Mouse (Mus musculus): ENCODE measurements around the gene Olfr484. TPM values are rescaled to one million over a fixed set of nuclear protein-coding genes. Genes with fewer than 3 reads are reported as not detected.

Olfr484 gene
- polyA plus RNA-seq (2015; fragmentation: Nextera tagmentation; extraction: Ambion mirVana), result not detected in 2 replicates

DNA sequence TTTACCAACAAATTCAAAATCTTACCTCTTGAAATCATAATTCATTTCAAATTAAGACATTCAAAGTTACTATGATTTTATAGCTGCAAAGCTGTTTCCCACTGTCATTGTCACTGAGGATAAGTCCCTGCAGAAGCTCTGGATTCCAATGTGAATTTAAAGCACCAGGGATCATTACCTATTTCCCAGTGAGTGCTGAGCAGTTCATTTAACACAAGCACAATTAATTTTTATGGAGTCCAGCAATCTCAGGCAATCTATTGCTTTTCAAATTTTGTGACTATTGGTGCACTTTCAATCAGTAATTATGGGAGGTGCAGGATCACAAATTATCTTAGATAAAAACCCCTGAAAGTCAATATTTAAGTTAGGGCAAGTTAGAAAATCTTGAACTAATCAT, at the start of gene Olfr484:
TSS of gene Olfr484 (minus strand) at position 101 of the 400 bp plus-strand sequence.

DNA sequence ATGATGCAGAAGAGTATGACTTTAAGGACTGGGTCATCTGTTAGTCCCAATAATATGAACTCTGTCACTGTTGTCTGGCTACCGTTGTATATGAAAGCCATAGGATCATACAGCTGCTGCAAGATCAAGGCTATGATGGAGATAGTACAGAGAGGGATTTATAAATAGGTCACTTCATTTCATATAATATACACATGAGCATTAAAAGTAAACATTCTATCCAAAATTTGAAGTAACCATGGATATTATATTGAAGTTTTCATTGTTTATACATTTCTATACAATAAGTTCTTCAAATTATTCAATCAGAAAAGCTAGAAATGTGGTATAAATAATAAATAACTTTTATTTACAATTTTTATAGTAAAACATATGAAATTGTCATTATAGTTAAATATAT, 45.4 kb upstream of the Olfr484 start, which contains the start of gene Olfr486:
TSS of gene Olfr486 (minus strand) at position 101 of the 400 bp plus-strand sequence.

GRCm38 (mm10) chr7:108159771-108160170, 32.5 kb upstream of the Olfr484 start, which contains the start of gene Olfr485:
Gene Olfr485, minus strand, starts transcription at chr7:108159871.

GRCm38 (mm10) chr7:108100549-108100948, 26.7 kb downstream of the Olfr484 start, which contains the start of gene Olfr483:
Gene Olfr483, plus strand, starts transcription at chr7:108100849.

GRCm38 (mm10) chr7:108097486-108097885, 29.8 kb downstream of the Olfr484 start, which contains the start of gene Olfr482:
Gene Olfr482, minus strand, starts transcription at chr7:108097586.

GRCm38 (mm10) chr7:108079555-108079954, 47.7 kb downstream of the Olfr484 start, which contains the start of gene Olfr481:
Gene Olfr481, plus strand, starts transcription at chr7:108079855.

Other genes with a start within 250 kb of the Olfr484 start
- gene Olfr472, start 229.5 kb downstream of the Olfr484 start, polyA plus RNA-seq (2015; fragmentation: Nextera tagmentation; extraction: Ambion mirVana), result not detected in 2 replicates
- not detected in 2 replicates for gene Olfr473, start 197.0 kb downstream of the Olfr484 start, polyA plus RNA-seq (2015; fragmentation: Nextera tagmentation; extraction: Ambion mirVana)
- not detected in 2 replicates for gene Olfr474, start 172.8 kb downstream of the Olfr484 start, polyA plus RNA-seq (2015; fragmentation: Nextera tagmentation; extraction: Ambion mirVana)
- not detected in 2 replicates for gene Olfr476, start 162.6 kb downstream of the Olfr484 start, polyA plus RNA-seq (2015; fragmentation: Nextera tagmentation; extraction: Ambion mirVana)
- not detected in 2 replicates for gene Olfr477, start 140.8 kb downstream of the Olfr484 start, polyA plus RNA-seq (2015; fragmentation: Nextera tagmentation; extraction: Ambion mirVana)
- gene Olfr478, start 93.5 kb downstream of the Olfr484 start, polyA plus RNA-seq (2015; fragmentation: Nextera tagmentation; extraction: Ambion mirVana), result not detected in 2 replicates
- gene Olfr479, start 76.8 kb downstream of the Olfr484 start, polyA plus RNA-seq (2015; fragmentation: Nextera tagmentation; extraction: Ambion mirVana), result not detected in 2 replicates
- gene Olfr480, start 60.1 kb downstream of the Olfr484 start, polyA plus RNA-seq (2015; fragmentation: Nextera tagmentation; extraction: Ambion mirVana), result not detected in 2 replicates
- gene Olfr481, start 47.6 kb downstream of the Olfr484 start, polyA plus RNA-seq (2015; fragmentation: Nextera tagmentation; extraction: Ambion mirVana), result not detected in 2 replicates
- 0.12 TPM in 2 replicates for gene Olfr482, start 29.9 kb downstream of the Olfr484 start, polyA plus RNA-seq (2015; fragmentation: Nextera tagmentation; extraction: Ambion mirVana)
- gene Olfr483, start 26.6 kb downstream of the Olfr484 start, polyA plus RNA-seq (2015; fragmentation: Nextera tagmentation; extraction: Ambion mirVana), result not detected in 2 replicates
- not detected in 2 replicates for gene Olfr485, start 32.4 kb upstream of the Olfr484 start, polyA plus RNA-seq (2015; fragmentation: Nextera tagmentation; extraction: Ambion mirVana)
- not detected in 2 replicates for gene Olfr486, start 45.3 kb upstream of the Olfr484 start, polyA plus RNA-seq (2015; fragmentation: Nextera tagmentation; extraction: Ambion mirVana)
- gene Olfr487, start 87.2 kb upstream of the Olfr484 start, polyA plus RNA-seq (2015; fragmentation: Nextera tagmentation; extraction: Ambion mirVana), result not detected in 2 replicates
- gene Olfr488, start 130.9 kb upstream of the Olfr484 start, polyA plus RNA-seq (2015; fragmentation: Nextera tagmentation; extraction: Ambion mirVana), result not detected in 2 replicates
- gene Olfr490, start 161.5 kb upstream of the Olfr484 start, polyA plus RNA-seq (2015; fragmentation: Nextera tagmentation; extraction: Ambion mirVana), result not detected in 2 replicates
- not detected in 2 replicates for gene Olfr491, start 186.0 kb upstream of the Olfr484 start, polyA plus RNA-seq (2015; fragmentation: Nextera tagmentation; extraction: Ambion mirVana)
- not detected in 2 replicates for gene Olfr492, start 196.2 kb upstream of the Olfr484 start, polyA plus RNA-seq (2015; fragmentation: Nextera tagmentation; extraction: Ambion mirVana)
- gene Olfr493, start 219.5 kb upstream of the Olfr484 start, polyA plus RNA-seq (2015; fragmentation: Nextera tagmentation; extraction: Ambion mirVana), result not detected in 2 replicates
- gene Olfr494, start 237.9 kb upstream of the Olfr484 start, polyA plus RNA-seq (2015; fragmentation: Nextera tagmentation; extraction: Ambion mirVana), result not detected in 2 replicates